Comparison of ENCODE assay signal across 41 mouse cellular contexts in genomic region chr12:54980532-54980931, GRCm38 (mm10). TPM values are rescaled to one million over a fixed set of nuclear protein-coding genes. Genes with fewer than 3 reads are reported as not detected.
DNase-seq lines count a peak whose midpoint lies in the region; ATAC-seq and TF ChIP-seq lines count a peak whose summit lies in the region.
"Had no signal": no experiment of that assay in that cellular context is flagged by ENCODE, and none has a peak within 500 bp of the region (broad histone marks: within the 10 kb centered on the region; RNA-seq: fewer than 3 reads in every experiment).

No protein-coding gene starts in this region.

- peak overlapping the region; percentile 47 for H3K4me2 ChIP-seq in liver, embryonic 12.5 days
- no peak overlapping the region for H3K4me2 ChIP-seq in liver, postnatal 0 days (ENCODE audit: low read depth, low read length)
- no peak overlapping the region for H3K4me2 ChIP-seq in hindbrain, embryonic 16.5 days (ENCODE audit: low read length)
- H3K4me2 ChIP-seq: forebrain, embryonic 13.5 days; heart, embryonic 11.5 days; hindbrain, embryonic 13.5 days; limb, embryonic 12.5 days; neural tube, embryonic 12.5 days had no signal

- peaks cover 70% of the 10 kb centered on the region for H3K36me3 ChIP-seq in liver, embryonic 12.5 days
- peaks cover 41% of the 10 kb centered on the region for H3K36me3 ChIP-seq in liver, postnatal 0 days (replicated peaks; ENCODE audit: insufficient read depth, low read length)
- no peaks in the 10 kb centered on the region for H3K36me3 ChIP-seq in hindbrain, embryonic 16.5 days (ENCODE audit: control insufficient read depth, insufficient read depth, low read length)
- H3K36me3 ChIP-seq: hindbrain, embryonic 13.5 days had no signal

- H3K9me3 ChIP-seq in liver, embryonic 12.5 days (replicated peaks), result no peaks in the 10 kb centered on the region
- no peaks in the 10 kb centered on the region for H3K9me3 ChIP-seq in liver, postnatal 0 days (ENCODE audit: low read length)
- H3K9me3 ChIP-seq in hindbrain, embryonic 16.5 days (ENCODE audit: control insufficient read depth, low read length), result no peaks in the 10 kb centered on the region
- H3K9me3 ChIP-seq: forebrain, embryonic 13.5 days; hindbrain, embryonic 13.5 days; limb, embryonic 12.5 days; midbrain, embryonic 10.5 days; neural tube, embryonic 12.5 days had no signal

- H3K4me3 ChIP-seq in liver, embryonic 12.5 days, result no peak overlapping the region
- H3K4me3 ChIP-seq in liver, postnatal 0 days (ENCODE audit: low read depth, low read length), result no peak overlapping the region
- H3K4me3 ChIP-seq in hindbrain, embryonic 16.5 days (ENCODE audit: low read length), result no peak overlapping the region
- H3K4me3 ChIP-seq: forebrain, embryonic 13.5 days; hindbrain, embryonic 13.5 days; left cerebral cortex, adult 2 months; limb, embryonic 12.5 days; midbrain, embryonic 10.5 days; myocyte; neural tube, embryonic 12.5 days had no signal

- peak; percentile 80 for ATAC-seq in liver, embryonic 12.5 days
- no peak for ATAC-seq in liver, postnatal 0 days
- no peak for ATAC-seq in hindbrain, embryonic 16.5 days
- ATAC-seq: forebrain, embryonic 13.5 days; intestine, postnatal 0 days; midbrain, embryonic 16.5 days had no signal

- peak; percentile 55 for DNase-seq in heart, adult 11 months
- no peak for DNase-seq in heart, postnatal 14 days
- no peak for DNase-seq in liver, postnatal 0 days
- no peak for DNase-seq in urinary bladder, adult 18-20 months (ENCODE audit: low spot score in 2 of 2)
- DNase-seq in layer of hippocampus, adult 11-12 months (ENCODE audit: low spot score), result no peak
- DNase-seq: adrenal gland, adult 8-10 months; cerebellum, adult 11-12 months; cerebellum, adult 9-11 months; gastrocnemius, postnatal 25 days; heart, adult 18-20 months; heart, postnatal 4 days; kidney, adult 9 months; kidney, postnatal 14 days; lung, adult 18-20 months; lung, postnatal 10 days had no signal

- H3K4me1 ChIP-seq in liver, embryonic 12.5 days, result peaks cover 57% of the 10 kb centered on the region
- H3K4me1 ChIP-seq in liver, postnatal 0 days (ENCODE audit: insufficient read depth), result peaks cover 18% of the 10 kb centered on the region
- H3K4me1 ChIP-seq in hindbrain, embryonic 16.5 days (ENCODE audit: control insufficient read depth, insufficient read depth, low read depth, low read length), result peaks cover 7% of the 10 kb centered on the region; the same call in 1 of the 2 replicates

- TF ChIP-seq EP300 in liver, postnatal 0 days (IDR thresholded peaks at IDR 0.05; ENCODE audit: low read depth), result peak; percentile 65; the same call in 1 of the 2 replicates

- 28% methylated on average over 6 of the region's 6 CpGs for WGBS in liver, embryonic 12.5 days (ENCODE audit: insufficient replicate concordance)
- WGBS in liver, postnatal 0 days (ENCODE audit: insufficient replicate concordance), result 50% methylated on average over 6 of the region's 6 CpGs
- WGBS in hindbrain, embryonic 16.5 days, result 76% methylated on average over 6 of the region's 6 CpGs

- H3K27me3 ChIP-seq in liver, embryonic 12.5 days (replicated peaks), result no peaks in the 10 kb centered on the region
- H3K27me3 ChIP-seq in liver, postnatal 0 days (ENCODE audit: insufficient read depth, low read length), result no peaks in the 10 kb centered on the region
- H3K27me3 ChIP-seq in hindbrain, embryonic 16.5 days (replicated peaks; ENCODE audit: control insufficient read depth, insufficient read depth, low read length), result no peaks in the 10 kb centered on the region
- H3K27me3 ChIP-seq: CH12.LX; forebrain, embryonic 13.5 days; hindbrain, embryonic 13.5 days; limb, embryonic 12.5 days; neural tube, embryonic 12.5 days had no signal

- intact Hi-C loops in heart, postnatal 14 days (cut with DNase I), result loop anchor here (10.0 kb wide), 1 partner anchor 146 kb away; no protein-coding TSS in a partner anchor

- no peak for TF ChIP-seq CTCF in liver, postnatal 0 days (IDR thresholded peaks at IDR 0.05; ENCODE audit: low read depth)

- H3K9ac ChIP-seq in liver, embryonic 12.5 days, result no peak overlapping the region
- no peak overlapping the region for H3K9ac ChIP-seq in liver, postnatal 0 days (replicated peaks)
- H3K9ac ChIP-seq in hindbrain, embryonic 16.5 days (ENCODE audit: low read depth, low read length), result no peak overlapping the region
- H3K9ac ChIP-seq: forebrain, embryonic 13.5 days; hindbrain, embryonic 13.5 days; limb, embryonic 12.5 days; neural tube, embryonic 12.5 days had no signal

- H3K27ac ChIP-seq in liver, embryonic 12.5 days, result peak overlapping the region; percentile 81
- H3K27ac ChIP-seq in liver, postnatal 0 days (ENCODE audit: low read depth), result no peak overlapping the region; the same call in 1 of the 2 replicates
- H3K27ac ChIP-seq in hindbrain, embryonic 16.5 days (ENCODE audit: low read depth, low read length), result no peak overlapping the region
- H3K27ac ChIP-seq: forebrain, embryonic 13.5 days; hindbrain, embryonic 13.5 days; left cerebral cortex, adult 2 months; limb, embryonic 12.5 days; macrophage; midbrain, embryonic 10.5 days; neural tube, embryonic 12.5 days had no signal

RNA-seq across cellular contexts. Expression of gene Gm20403, which starts 5.8 kb away (rescaled TPM):
- not detected for total RNA-seq in heart, postnatal 14 days (2021)
- 0.49 TPM in 1 of 2 replicates, not detected in the other for polyA plus RNA-seq in liver, embryonic 12.5 days (2016; fragmentation: Nextera tagmentation; extraction: Ambion mirVana)
- 0.36 and 0.54 TPM in 2 replicates for polyA plus RNA-seq in liver, postnatal 0 days (2015; fragmentation: Nextera tagmentation; extraction: Ambion mirVana)
- not detected in 2 replicates for polyA plus RNA-seq in hindbrain, embryonic 16.5 days (2015; fragmentation: Nextera tagmentation; extraction: Ambion mirVana)
- total RNA-seq: adrenal gland, adult 8-10 months; adrenal gland, postnatal 4 days; CH12.LX; common myeloid progenitor, adult 5-6 weeks; ES-E14; gastrocnemius, adult 18-20 months; gastrocnemius, postnatal 25 days; heart, adult 18-20 months; heart, postnatal 4 days; layer of hippocampus, adult 18-20 months; layer of hippocampus, postnatal 14 days; left cerebral cortex, adult 2 months; left cerebral cortex, postnatal 25 days had no signal
- polyA plus RNA-seq: C2C12; embryonic facial prominence, embryonic 14.5 days; forebrain, embryonic 13.5 days; heart, embryonic 11.5 days; heart, embryonic 16.5 days; hindbrain, embryonic 13.5 days; intestine, postnatal 0 days; limb, embryonic 12.5 days; macrophage; midbrain, embryonic 10.5 days; midbrain, embryonic 16.5 days; neural tube, embryonic 12.5 days; thymus, postnatal 0 days; urinary bladder, adult 2 months had no signal

RNA-seq across cellular contexts. Expression of gene Baz1a, which starts 33.6 kb away (rescaled TPM):
- 10 to 100 TPM in 1 of 2 experiments, 1 to 10 TPM in 1; 9.9 to 10.4 TPM for total RNA-seq in heart, postnatal 14 days (2021)
- 47.6 and 54.4 TPM in 2 replicates for polyA plus RNA-seq in liver, embryonic 12.5 days (2016; fragmentation: Nextera tagmentation; extraction: Ambion mirVana)
- 16.9 and 18.5 TPM in 2 replicates for polyA plus RNA-seq in liver, postnatal 0 days (2015; fragmentation: Nextera tagmentation; extraction: Ambion mirVana)
- 5.6 and 6.5 TPM in 2 replicates for polyA plus RNA-seq in hindbrain, embryonic 16.5 days (2015; fragmentation: Nextera tagmentation; extraction: Ambion mirVana)
